Mouse (Mus musculus) liver, adult 2 months (tissue): Measurements from ENCODE around the gene Sim1.

Source experiments
- CTCF ChIP-seq: fragments of 200-500 bp; IDR thresholded peaks from 2 replicates; pipeline ENCODE4 v1.5.1; 2011; ENCODE audit warnings: low read depth, low read length, control low read depth
- POLR2A ChIP-seq: fragments of 200-500 bp; IDR thresholded peaks from 2 replicates; pipeline ENCODE4 v1.6.1; 2011; ENCODE audit warnings: low read length, control low read depth; ENCODE audit not compliant: insufficient read depth; ENCODE audit errors: extremely low read depth

GRCm38 (mm10) chr10:50892751-50893320 lies 1.7 kb upstream of the Sim1 start:
- TF ChIP-seq CTCF (no peak), POLR2A (no peak)
